Mouse (Mus musculus) liver, adult 2 months (tissue): ENCODE data around the gene Mgat5b.

Experiments
- CTCF ChIP-seq: fragments of 200-500 bp; IDR thresholded peaks from 2 replicates; pipeline ENCODE4 v1.5.1; 2011; ENCODE audit warnings: low read depth, low read length, control low read depth
- POLR2A ChIP-seq: fragments of 200-500 bp; IDR thresholded peaks from 2 replicates; pipeline ENCODE4 v1.6.1; 2011; ENCODE audit warnings: low read length, control low read depth; ENCODE audit not compliant: insufficient read depth; ENCODE audit errors: extremely low read depth

- no peak for TF ChIP-seq POLR2A
- TF ChIP-seq CTCF, result no peak
Observed at GRCm38 (mm10) chr11:116990231-116990630, 71.6 kb downstream of the Mgat5b start.
